Mouse (Mus musculus): Measurements from ENCODE around the gene Fam186a.
"Not testable (repeated sequence)": the region's sequence is repeated elsewhere in the genome, so short reads cannot be mapped to it uniquely, and the experiment has no call there.

The Fam186a gene

GRCm38 (mm10) chr15:99934501-99934900 is 32.4 kb downstream of the Fam186a start:
- no peak for DNase-seq (ENCODE audit: low read depth, low spot score)

- no peak for DNase-seq (ENCODE audit: low read depth, low spot score)
Observed at GRCm38 (mm10) chr15:99931231-99931630, 35.6 kb downstream of the Fam186a start.

GRCm38 (mm10) chr15:99919601-99920158 is 47.2 kb downstream of the Fam186a start:
- DNase-seq (ENCODE audit: low read depth, low spot score), result no peak

GRCm38 (mm10) chr15:99917264-99917663 is 49.6 kb downstream of the Fam186a start:
- DNase-seq (ENCODE audit: low read depth, low spot score), result no peak

- no peak for DNase-seq (ENCODE audit: low read depth, low spot score)
Observed at GRCm38 (mm10) chr15:99914613-99915012, 52.2 kb downstream of the Fam186a start.

- no peak for DNase-seq (ENCODE audit: low read depth, low spot score)
Observed at GRCm38 (mm10) chr15:99911785-99912184, 55.1 kb downstream of the Fam186a start.

GRCm38 (mm10) chr15:99909339-99909996 is 57.4 kb downstream of the Fam186a start:
- peak; percentile 20 for DNase-seq (ENCODE audit: low read depth, low spot score)

- no peak for DNase-seq (ENCODE audit: low read depth, low spot score)
Observed at GRCm38 (mm10) chr15:99907514-99907913, 59.3 kb downstream of the Fam186a start.

GRCm38 (mm10) chr15:99907041-99907440 is 59.8 kb downstream of the Fam186a start:
- DNase-seq (ENCODE audit: low read depth, low spot score), result no peak

- no peak for DNase-seq (ENCODE audit: low read depth, low spot score)
Observed at GRCm38 (mm10) chr15:99904841-99905240, 62.0 kb downstream of the Fam186a start.

GRCm38 (mm10) chr15:99904333-99904732 is 62.5 kb downstream of the Fam186a start:
- peak; percentile 89 for DNase-seq (ENCODE audit: low read depth, low spot score)

- DNase-seq (ENCODE audit: low read depth, low spot score), result no peak
Observed at GRCm38 (mm10) chr15:99903227-99903626, 63.6 kb downstream of the Fam186a start.

GRCm38 (mm10) chr15:99902786-99903185 is 64.1 kb downstream of the Fam186a start:
- no peak for DNase-seq (ENCODE audit: low read depth, low spot score)

GRCm38 (mm10) chr15:99896621-99897020 is 70.2 kb downstream of the Fam186a start:
- DNase-seq (ENCODE audit: low read depth, low spot score), result no peak

- no peak for DNase-seq (ENCODE audit: low read depth, low spot score)
Observed at GRCm38 (mm10) chr15:99891355-99891754, 75.5 kb downstream of the Fam186a start.

- no peak for DNase-seq (ENCODE audit: low read depth, low spot score)
Observed at GRCm38 (mm10) chr15:99890412-99891236, 76.2 kb downstream of the Fam186a start.

GRCm38 (mm10) chr15:99889275-99889874 is 77.5 kb downstream of the Fam186a start:
- no peak for DNase-seq (ENCODE audit: low read depth, low spot score)

- DNase-seq (ENCODE audit: low read depth, low spot score), result not testable (repeated sequence)
Observed at GRCm38 (mm10) chr15:99887130-99887529, 79.7 kb downstream of the Fam186a start.

- no peak for DNase-seq (ENCODE audit: low read depth, low spot score)
Observed at GRCm38 (mm10) chr15:99884038-99884437, 82.8 kb downstream of the Fam186a start.

- DNase-seq (ENCODE audit: low read depth, low spot score), result no peak
Observed at GRCm38 (mm10) chr15:99878541-99878940, 88.3 kb downstream of the Fam186a start.

GRCm38 (mm10) chr15:99875334-99875869 is 91.5 kb downstream of the Fam186a start, which contains the start of gene Lima1:
Gene Lima1 (minus strand): TSS chr15:99875456.
- DNase-seq (ENCODE audit: low read depth, low spot score), result peak; percentile 85
